Mouse (Mus musculus) neutrophil, adult 5-6 weeks (primary cell): ENCODE data around the gene Hand1. TPM values are rescaled to one million over a fixed set of nuclear protein-coding genes. Genes with fewer than 3 reads are reported as not detected.
A peak's percentile ranks its signal among the peaks of the same experiment; 100 is the strongest.
"Not testable (repeated sequence)": the region's sequence is repeated elsewhere in the genome, so short reads cannot be mapped to it uniquely, and the experiment has no call there.

Experiments used
- ATAC-seq: fragments of 151-379, 151-347 bp; 2 replicates; pipeline ENCODE4 v1.8.0; 2017; ENCODE audit warnings: mild to moderate bottlenecking, moderate TSS enrichment; ENCODE audit not compliant: insufficient number of reproducible peaks, poor library complexity, low FRiP score, severe bottlenecking; ENCODE audit errors: extremely low read depth
- total RNA-seq: library from RNA; stranded (forward); fragments of 200-1000 nt; gene quantifications from 2 replicates; pipeline ENCODE4 v1.2.3, GENCODE M21; 2017

The Hand1 gene
- total RNA-seq, 1 experiment from 2014 or later, result not detected

- ATAC-seq, result no peak
Observed at GRCm38 (mm10) chr11:57835931-57836330, 3.3 kb upstream of the Hand1 start.

- ATAC-seq, result no peak
Observed at GRCm38 (mm10) chr11:57835331-57835730, 2.7 kb upstream of the Hand1 start.

- ATAC-seq, result no peak
Observed at GRCm38 (mm10) chr11:57834031-57834430, 1.4 kb upstream of the Hand1 start.

- no peak for ATAC-seq
Observed at GRCm38 (mm10) chr11:57833296-57833977, 819 bp upstream of the Hand1 start.

- ATAC-seq, result no peak
Observed at GRCm38 (mm10) chr11:57831861-57832260, 757 bp downstream of the Hand1 start.

GRCm38 (mm10) chr11:57831281-57831781, 1.3 kb downstream of the Hand1 start:
- ATAC-seq, result no peak

GRCm38 (mm10) chr11:57829871-57830775, 2.5 kb downstream of the Hand1 start:
- ATAC-seq, result no peak

GRCm38 (mm10) chr11:57828955-57829870, 3.4 kb downstream of the Hand1 start:
- ATAC-seq, result no peak

- no peak for ATAC-seq
Observed at GRCm38 (mm10) chr11:57827915-57828545, 4.6 kb downstream of the Hand1 start.

GRCm38 (mm10) chr11:57827048-57827914, 5.3 kb downstream of the Hand1 start:
- no peak for ATAC-seq

- ATAC-seq, result not testable (repeated sequence)
Observed at GRCm38 (mm10) chr11:57825234-57825633, 7.4 kb downstream of the Hand1 start.

- no peak for ATAC-seq
Observed at GRCm38 (mm10) chr11:57823714-57824113, 8.9 kb downstream of the Hand1 start.

- not testable (repeated sequence) for ATAC-seq
Observed at GRCm38 (mm10) chr11:57823159-57823558, 9.5 kb downstream of the Hand1 start.

GRCm38 (mm10) chr11:57819999-57820581, 12.5 kb downstream of the Hand1 start:
- peak; percentile 49; the same call in 1 of the 2 replicates for ATAC-seq

- no peak for ATAC-seq
Observed at GRCm38 (mm10) chr11:57818189-57818588, 14.4 kb downstream of the Hand1 start.

GRCm38 (mm10) chr11:57813641-57814040, 19.0 kb downstream of the Hand1 start:
- ATAC-seq, result no peak

GRCm38 (mm10) chr11:57812212-57812611, 20.4 kb downstream of the Hand1 start:
- ATAC-seq, result no peak
